Mouse (Mus musculus): Measurements from ENCODE around the gene Zmpste24.
A peak's percentile ranks its signal among the peaks of the same experiment; 100 is the strongest.

The Zmpste24 gene

DNA sequence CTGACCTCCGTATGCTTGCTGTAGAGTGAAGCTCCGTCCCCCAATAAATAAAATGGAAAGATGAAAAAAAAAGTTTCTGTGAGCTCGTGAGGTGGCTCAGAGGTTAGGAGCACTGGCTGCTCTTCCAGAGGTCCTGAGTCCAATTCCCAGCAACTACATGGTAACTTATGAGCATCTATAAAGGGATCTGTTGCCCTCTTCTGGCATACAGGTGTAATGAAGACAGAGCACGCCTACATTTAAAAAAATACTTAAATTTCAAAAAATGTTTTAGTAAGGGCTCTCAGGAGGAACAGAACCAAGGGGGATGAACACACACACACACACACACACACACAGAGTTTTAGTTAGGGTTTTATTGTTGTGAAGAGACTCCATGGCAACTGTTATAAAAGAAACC, 66.6 kb downstream of the Zmpste24 start:
- DNase-seq (ENCODE audit: low spot score), result no peak

DNA sequence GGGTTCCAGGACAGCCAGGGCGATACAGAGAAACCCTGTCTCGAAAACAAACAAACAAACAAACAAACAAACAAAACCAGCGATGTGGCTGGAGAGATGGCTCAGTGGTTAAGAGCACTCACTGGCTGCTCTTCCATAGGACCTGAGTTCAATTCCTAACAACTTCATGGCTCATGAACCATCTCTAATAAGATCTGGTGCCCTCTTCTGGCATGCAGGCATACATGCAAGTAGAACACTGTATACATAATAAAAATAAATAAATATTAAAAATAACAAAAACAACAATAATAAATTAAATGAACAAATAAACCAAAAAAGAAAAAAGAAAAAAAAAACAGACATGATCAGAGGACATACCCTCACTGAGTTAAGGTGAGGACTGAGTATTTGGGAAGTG, 68.4 kb downstream of the Zmpste24 start:
- no peak for DNase-seq (ENCODE audit: low spot score)

GRCm38 (mm10) chr4:121028659-121029392, 69.2 kb downstream of the Zmpste24 start:
- peak; percentile 39 for DNase-seq (ENCODE audit: low spot score)

DNA sequence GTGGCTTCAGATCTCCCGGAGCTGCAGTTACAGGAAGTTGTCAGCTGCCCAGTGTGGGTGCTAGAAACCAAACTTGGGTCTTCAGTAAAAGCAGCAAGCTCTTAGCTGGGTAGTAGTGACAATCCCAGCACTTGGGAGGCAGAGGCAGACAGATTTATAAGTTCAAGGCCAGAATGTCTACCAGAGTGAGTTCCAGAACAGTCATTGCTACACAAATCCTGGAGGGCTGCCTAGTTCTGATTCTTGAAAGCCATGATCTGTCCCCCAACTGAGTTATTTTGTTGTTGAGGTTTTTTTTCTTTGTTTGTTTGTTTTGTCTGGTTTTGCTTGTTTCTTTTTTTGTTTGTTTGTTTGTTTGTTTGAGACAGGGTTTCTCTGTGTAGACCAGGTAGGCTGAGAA, 69.9 kb downstream of the Zmpste24 start:
- no peak for DNase-seq (ENCODE audit: low spot score)

- DNase-seq (ENCODE audit: low spot score), result no peak
Measured at GRCm38 (mm10) chr4:121025681-121026080, 72.4 kb downstream of the Zmpste24 start.

DNA sequence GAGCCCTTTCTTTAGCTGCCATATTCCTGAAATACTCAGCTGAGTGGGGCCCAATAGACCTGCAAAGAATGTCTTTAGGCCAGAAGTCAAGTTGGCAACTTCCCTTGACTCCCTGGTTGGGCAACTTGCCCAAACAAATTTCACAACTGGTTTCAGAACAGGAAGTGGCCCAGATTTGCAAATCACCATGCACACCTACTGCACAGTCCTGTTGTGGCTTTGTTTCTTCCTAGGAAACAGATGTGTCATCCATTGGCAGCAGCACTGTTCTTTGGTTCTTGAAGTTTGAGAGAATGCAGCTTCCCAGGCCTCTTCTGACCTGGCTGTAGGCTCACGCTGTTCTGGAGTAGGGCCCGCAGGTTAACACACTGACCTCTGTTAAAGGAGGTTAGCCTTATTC, 74.1 kb downstream of the Zmpste24 start:
- no peak for DNase-seq (ENCODE audit: low spot score)

DNA sequence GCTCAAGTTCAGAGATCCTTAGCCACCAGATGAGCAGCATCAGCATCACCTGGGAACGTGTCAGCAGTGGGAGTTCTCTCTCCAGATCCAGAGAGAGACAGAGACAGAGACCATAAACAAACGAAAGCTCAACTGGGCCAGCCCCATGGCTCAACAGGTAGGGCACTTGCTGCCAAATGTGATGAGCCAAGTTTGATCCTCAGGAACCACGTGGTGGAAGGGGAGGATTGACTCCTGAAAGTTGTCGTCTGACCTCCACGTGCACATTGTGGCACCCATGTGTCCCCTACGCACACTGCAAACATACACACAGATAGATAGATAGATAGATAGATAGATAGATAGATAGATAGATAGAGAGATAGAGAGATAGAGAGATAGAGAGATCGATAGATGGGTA, 74.6 kb downstream of the Zmpste24 start:
- no peak for DNase-seq (ENCODE audit: low spot score)

DNA sequence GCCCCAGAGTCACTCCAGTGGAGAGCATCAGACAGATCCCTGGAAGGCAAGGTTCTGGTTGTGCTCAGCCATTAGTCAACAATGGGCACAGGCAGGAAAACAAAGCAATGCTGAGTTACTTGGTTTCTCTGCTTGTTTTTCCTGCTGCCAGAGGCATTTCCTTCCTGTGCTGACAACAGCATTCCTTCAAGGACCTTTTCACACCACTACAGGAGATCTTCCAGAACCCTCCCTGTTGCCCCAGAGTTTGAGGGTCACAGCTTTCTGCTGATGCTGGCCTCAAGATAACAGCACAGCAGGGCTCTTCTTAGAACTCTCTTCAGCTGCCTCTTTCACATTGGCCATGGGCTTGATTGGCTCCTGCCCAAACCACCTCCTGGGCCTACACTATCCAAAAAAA, 76.1 kb downstream of the Zmpste24 start:
- no peak for DNase-seq (ENCODE audit: low spot score)

DNA sequence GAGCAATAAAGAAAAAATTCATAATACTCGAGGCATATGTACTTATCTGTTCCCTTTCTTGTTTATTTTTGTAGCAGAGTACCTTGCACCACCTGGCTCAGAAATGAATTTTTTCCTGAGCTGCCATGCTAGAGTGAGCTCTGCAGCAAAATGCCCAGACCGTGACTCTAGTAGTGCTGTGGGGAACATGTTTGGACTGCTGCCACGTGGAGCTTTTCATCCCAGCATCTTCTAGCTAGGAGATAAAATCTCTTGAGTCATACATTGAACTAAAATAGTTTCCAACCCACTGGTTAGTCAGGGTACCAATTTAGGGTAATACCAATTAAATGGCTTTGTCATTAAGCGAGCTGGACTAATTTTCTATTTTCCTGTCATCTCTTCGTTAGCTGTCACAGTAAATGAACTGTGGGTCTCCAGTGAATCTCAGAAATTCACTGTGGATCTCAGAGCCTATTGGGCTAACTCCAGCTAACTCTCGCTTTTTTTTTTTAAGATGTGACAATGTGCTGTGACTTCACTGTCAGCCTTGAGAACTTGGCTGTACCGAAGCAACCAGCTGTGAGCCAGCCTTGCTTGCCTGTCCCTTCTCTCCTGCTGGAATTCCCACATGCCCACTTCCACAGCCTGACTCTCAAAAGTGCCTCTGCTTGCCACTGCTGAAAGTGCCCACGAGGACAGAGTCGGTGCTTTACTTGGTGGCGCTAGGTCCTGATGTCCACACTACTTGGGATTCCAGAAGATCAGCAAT, 77.8 kb downstream of the Zmpste24 start:
- DNase-seq (ENCODE audit: low spot score), result no peak

DNA sequence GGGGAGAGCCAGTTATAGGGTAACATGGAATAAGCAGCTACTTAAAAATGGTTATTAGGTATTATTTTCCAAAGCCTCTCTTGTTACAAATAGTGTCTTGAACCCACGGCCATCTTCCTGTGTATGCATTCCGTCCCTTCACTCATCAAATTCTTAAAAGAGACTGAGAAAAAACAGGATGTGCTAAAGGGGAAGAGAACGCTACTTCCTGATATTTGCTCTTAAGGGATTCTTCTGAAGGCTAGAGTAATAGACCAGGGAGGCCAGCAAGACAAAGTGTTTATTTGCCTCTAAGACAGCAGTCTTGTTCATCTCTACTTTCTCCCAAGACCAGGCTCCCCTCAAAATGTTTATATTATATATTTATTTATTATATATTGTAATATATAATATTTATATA, 79.8 kb downstream of the Zmpste24 start:
- DNase-seq (ENCODE audit: low spot score), result no peak

GRCm38 (mm10) chr4:121016928-121017657, 80.9 kb downstream of the Zmpste24 start, which contains the start of gene Smap2:
Gene Smap2 (minus strand): TSS chr4:121017247.
- DNase-seq (ENCODE audit: low spot score), result peak; percentile 95

DNA sequence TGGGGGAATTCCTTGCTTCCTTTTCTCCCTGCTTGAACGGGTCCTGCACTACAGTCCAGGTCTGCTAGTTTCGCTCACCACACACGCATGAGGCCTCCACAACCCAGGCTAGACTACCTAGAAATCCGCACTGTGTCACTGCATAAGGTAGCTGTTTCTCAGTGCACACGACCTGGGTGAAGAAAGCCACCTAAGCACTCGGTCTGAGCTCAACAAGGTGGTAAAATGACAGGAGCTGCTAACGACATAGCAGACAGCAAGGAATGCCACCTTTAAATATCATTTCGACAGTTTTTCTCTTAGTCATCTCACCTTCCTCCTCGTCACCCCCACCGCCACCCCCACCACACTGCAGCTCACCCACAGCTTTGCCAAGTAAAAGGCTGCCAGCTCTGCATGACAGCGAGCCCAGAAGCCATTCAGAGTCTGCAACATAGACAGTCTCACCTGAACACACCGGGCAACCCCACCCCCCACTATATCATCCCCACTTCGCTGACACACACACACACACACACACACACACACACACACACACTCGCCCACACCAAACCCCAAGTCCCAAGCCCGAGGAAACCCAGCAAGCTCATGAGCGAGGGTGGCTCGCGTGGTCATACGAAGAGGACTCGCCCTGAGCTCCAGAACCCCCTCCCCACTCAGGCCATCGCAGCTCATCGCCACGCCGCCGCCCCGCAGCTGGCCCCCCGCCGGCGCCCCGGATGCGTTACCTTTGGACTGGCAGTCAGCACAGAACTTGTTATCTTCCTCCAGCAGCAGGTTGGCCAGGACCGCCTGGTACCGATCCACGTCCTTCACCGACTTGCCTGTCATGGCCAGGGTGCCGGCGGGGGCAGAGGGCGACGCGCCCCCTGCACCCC, 81.8 kb downstream of the Zmpste24 start:
- DNase-seq (ENCODE audit: low spot score), result peak; percentile 18

GRCm38 (mm10) chr4:121015268-121015659, 82.8 kb downstream of the Zmpste24 start:
- DNase-seq (ENCODE audit: low spot score), result no peak

GRCm38 (mm10) chr4:121014594-121015267, 83.3 kb downstream of the Zmpste24 start:
- DNase-seq (ENCODE audit: low spot score), result no peak

GRCm38 (mm10) chr4:121010770-121011549, 87.1 kb downstream of the Zmpste24 start:
- no peak for DNase-seq (ENCODE audit: low spot score)
